Mouse (Mus musculus) thymus, adult 18-20 months (tissue): ENCODE results near the gene Omd.
"Not testable (repeated sequence)": the region's sequence is repeated elsewhere in the genome, so short reads cannot be mapped to it uniquely, and the experiment has no call there.

Source experiments
- DNase-seq, 2 experiments: peaks; one replicate each; pipeline ENCODE4 v3.0.0; 2022; ENCODE audit warnings: mixed read lengths in 2 of 2

The Omd gene

GRCm38 (mm10) chr13:49581541-49582530 lies at the start of gene Omd:
TSS of gene Omd (plus strand) at chr13:49582462.
- DNase-seq = no peak

- no peak for DNase-seq
Observed at GRCm38 (mm10) chr13:49536946-49537345, 45.3 kb upstream of the Omd start.

- no peak for DNase-seq
Observed at GRCm38 (mm10) chr13:49538693-49539092, 43.6 kb upstream of the Omd start.

GRCm38 (mm10) chr13:49544279-49544678 lies 38.0 kb upstream of the Omd start, which contains the start of gene Aspn:
TSS of gene Aspn (plus strand) at chr13:49544443.
- no peak for DNase-seq

- DNase-seq = no peak
Observed at GRCm38 (mm10) chr13:49545646-49546045, 36.6 kb upstream of the Omd start.

GRCm38 (mm10) chr13:49546517-49546916 lies 35.7 kb upstream of the Omd start:
- no peak for DNase-seq

- DNase-seq = no peak
Observed at GRCm38 (mm10) chr13:49547563-49548150, 34.6 kb upstream of the Omd start.

GRCm38 (mm10) chr13:49549616-49550015 lies 32.6 kb upstream of the Omd start:
- DNase-seq = no peak

GRCm38 (mm10) chr13:49554519-49554918 lies 27.7 kb upstream of the Omd start:
- DNase-seq = no peak

- no peak for DNase-seq
Observed at GRCm38 (mm10) chr13:49556203-49556602, 26.1 kb upstream of the Omd start.

GRCm38 (mm10) chr13:49556924-49557323 lies 25.3 kb upstream of the Omd start:
- no peak for DNase-seq

GRCm38 (mm10) chr13:49559185-49559584 lies 23.1 kb upstream of the Omd start:
- DNase-seq = no peak

- DNase-seq = no peak
Observed at GRCm38 (mm10) chr13:49560886-49561285, 21.4 kb upstream of the Omd start.

- no peak for DNase-seq
Observed at GRCm38 (mm10) chr13:49564347-49564746, 17.9 kb upstream of the Omd start.

- DNase-seq = no peak
Observed at GRCm38 (mm10) chr13:49570371-49570770, 11.9 kb upstream of the Omd start.

- no peak for DNase-seq
Observed at GRCm38 (mm10) chr13:49571418-49571817, 10.8 kb upstream of the Omd start.

- DNase-seq = no peak
Observed at GRCm38 (mm10) chr13:49583859-49584258, 1.6 kb downstream of the Omd start.

GRCm38 (mm10) chr13:49584307-49585005 lies 2.2 kb downstream of the Omd start:
- DNase-seq = no peak

- no peak for DNase-seq
Observed at GRCm38 (mm10) chr13:49586062-49586461, 3.8 kb downstream of the Omd start.

GRCm38 (mm10) chr13:49602541-49602940 lies 20.3 kb downstream of the Omd start:
- DNase-seq = not testable (repeated sequence)

- DNase-seq = no peak
Observed at GRCm38 (mm10) chr13:49603603-49604002, 21.3 kb downstream of the Omd start.

GRCm38 (mm10) chr13:49607714-49608113 lies 25.5 kb downstream of the Omd start, which contains the start of gene Ogn:
TSS of gene Ogn (plus strand) at chr13:49608046.
- DNase-seq = no peak
